Mouse (Mus musculus): ENCODE data around the gene Efna2. TPM values are rescaled to one million over a fixed set of nuclear protein-coding genes. Genes with fewer than 3 reads are reported as not detected.

Efna2 gene
- total RNA-seq, 2 experiments from 2014 or later = 0.26 to 0.54 TPM

GRCm38 (mm10) chr10:80236145-80236825 lies 57.0 kb downstream of the Efna2 start:
- no peak for DNase-seq

GRCm38 (mm10) chr10:80237020-80237419 lies 57.7 kb downstream of the Efna2 start:
- no peak for DNase-seq

- no peak for DNase-seq
These were observed 59.0 kb downstream of the Efna2 start for GRCm38 (mm10) chr10:80238306-80238705.

Other genes with a start within 250 kb of the Efna2 start
- gene Wdr18, start 219.3 kb upstream of the Efna2 start, total RNA-seq (2021) = 10 to 100 TPM; 16.4 to 18.0 TPM
- gene Grin3b, start 208.8 kb upstream of the Efna2 start, total RNA-seq (2021) = not detected
- 10 to 100 TPM; 70.1 to 80.6 TPM for gene Tmem259, start 195.2 kb upstream of the Efna2 start, total RNA-seq (2021)
- gene Cnn2, start 190.9 kb upstream of the Efna2 start, total RNA-seq (2021) = 1 to 10 TPM; 8.5 to 9.4 TPM
- 1 to 10 TPM; 4.9 to 5.7 TPM for gene Abca7, start 183.0 kb upstream of the Efna2 start, total RNA-seq (2021)
- 1 to 10 TPM; 1.0 to 2.1 TPM for gene Arhgap45, start 162.8 kb upstream of the Efna2 start, total RNA-seq (2021)
- 10 to 100 TPM; 43.2 to 45.5 TPM for gene Polr2e, start 139.7 kb upstream of the Efna2 start, total RNA-seq (2021)
- gene Gpx4, start 132.3 kb upstream of the Efna2 start, total RNA-seq (2021) = 100 to 1,000 TPM; 527 to 618 TPM
- 1 to 10 TPM; 5.6 to 6.7 TPM for gene Sbno2, start 73.9 kb upstream of the Efna2 start, total RNA-seq (2021)
- 100 to 1,000 TPM in 1 of 2 experiments, 10 to 100 TPM in 1; 99.8 to 120 TPM for gene Stk11, start 63.7 kb upstream of the Efna2 start, total RNA-seq (2021)
- gene Atp5d, start 40.9 kb upstream of the Efna2 start, total RNA-seq (2021) = 100 to 1,000 TPM; 634 to 665 TPM
- 1 to 10 TPM; 1.2 to 1.6 TPM for gene Cbarp, start 38.6 kb upstream of the Efna2 start, total RNA-seq (2021)
- gene Midn, start 31.2 kb upstream of the Efna2 start, total RNA-seq (2021) = 10 to 100 TPM; 33.7 to 34.8 TPM
- 10 to 100 TPM; 17.3 to 21.4 TPM for gene Cirbp, start 13.5 kb upstream of the Efna2 start, total RNA-seq (2021)
- gene 1600002K03Rik, start 6.5 kb upstream of the Efna2 start, total RNA-seq (2021) = 1 to 10 TPM; 5.1 to 5.9 TPM
- gene Mum1, start 47.0 kb downstream of the Efna2 start, total RNA-seq (2021) = 10 to 100 TPM; 14.5 to 14.8 TPM
- 100 to 1,000 TPM; 508 to 524 TPM for gene Ndufs7, start 69.6 kb downstream of the Efna2 start, total RNA-seq (2021)
- gene Gamt, start 81.5 kb downstream of the Efna2 start, total RNA-seq (2021) = 10 to 100 TPM; 50.9 to 53.1 TPM
- gene Dazap1, start 82.0 kb downstream of the Efna2 start, total RNA-seq (2021) = 10 to 100 TPM; 40.1 to 43.6 TPM
- gene Rps15, start 113.0 kb downstream of the Efna2 start, total RNA-seq (2021) = 100 to 1,000 TPM; 575 to 593 TPM
- under 1 TPM; 0.59 to 0.82 TPM for gene Apc2, start 116.5 kb downstream of the Efna2 start, total RNA-seq (2021)
- gene 2310011J03Rik, start 141.1 kb downstream of the Efna2 start, total RNA-seq (2021) = 1 to 10 TPM; 6.5 to 7.0 TPM
- gene Pcsk4, start 150.0 kb downstream of the Efna2 start, total RNA-seq (2021) = 1 to 10 TPM in 1 of 2 experiments, under 1 TPM in 1; 0.84 to 1.1 TPM
- 1 to 10 TPM; 1.1 to 2.8 TPM for gene Reep6, start 150.5 kb downstream of the Efna2 start, total RNA-seq (2021)
- 10 to 100 TPM; 38.8 to 70.8 TPM for gene Adamtsl5, start 168.9 kb downstream of the Efna2 start, total RNA-seq (2021)
- under 1 TPM; 0.13 TPM for gene Plk5, start 177.0 kb downstream of the Efna2 start, total RNA-seq (2021)
- gene Mex3d, start 208.2 kb downstream of the Efna2 start, total RNA-seq (2021) = 1 to 10 TPM; 3.9 to 4.3 TPM
- gene Mbd3, start 220.1 kb downstream of the Efna2 start, total RNA-seq (2021) = 10 to 100 TPM; 78.7 to 93.6 TPM
- 100 to 1,000 TPM; 913 to 952 TPM for gene Uqcr11, start 227.3 kb downstream of the Efna2 start, total RNA-seq (2021)